Mouse (Mus musculus) forebrain, embryonic 14.5 days (tissue): Measurements from ENCODE around the gene Rgs6. TPM values are rescaled to one million over a fixed set of nuclear protein-coding genes. Genes with fewer than 3 reads are reported as not detected.
A peak's percentile ranks its signal among the peaks of the same experiment; 100 is the strongest.

Experiments used
- ATAC-seq: fragments of 200-750 bp; cut with Nextera tagmentation; 2 replicates; pipeline ENCODE4 v1.8.0; 2017; ENCODE audit warnings: mild to moderate bottlenecking, moderate library complexity
- DNase-seq: peaks from one replicate; pipeline ENCODE4 v3.0.0-alpha.2; 2015; ENCODE audit warnings: low spot score
- H3K27ac ChIP-seq: fragments of 300-500 bp; sonication (generic); 2 replicates; pipeline ENCODE4 v1.5.1; 2014; ENCODE audit warnings: low read depth, mild to moderate bottlenecking, control low read depth, low read length, moderate library complexity
- H3K27me3 ChIP-seq: fragments of 300-500 bp; sonication (generic); replicated peaks from 2 replicates; pipeline ENCODE4 v1.6.1; 2014; ENCODE audit warnings: low read length, control low read depth, mixed read lengths; ENCODE audit not compliant: control insufficient read depth, insufficient read depth
- H3K36me3 ChIP-seq: fragments of 300-500 bp; sonication (generic); 2 replicates; pipeline ENCODE4 v1.6.1; 2014; ENCODE audit warnings: low read length, control low read depth; ENCODE audit not compliant: control insufficient read depth, insufficient read depth
- H3K4me1 ChIP-seq: fragments of 300-500 bp; sonication (generic); 2 replicates; pipeline ENCODE4 v1.6.1; 2014; ENCODE audit warnings: antibody characterized with exemption, low read length, control low read depth; ENCODE audit not compliant: control insufficient read depth, insufficient read depth
- H3K4me2 ChIP-seq: fragments of 300-500 bp; sonication (generic); 2 replicates; pipeline ENCODE4 v1.6.1; 2014; ENCODE audit warnings: mild to moderate bottlenecking, control low read depth, low read length
- H3K4me3 ChIP-seq: fragments of 300-500 bp; sonication (generic); 2 replicates; pipeline ENCODE4 v1.5.1; 2014; ENCODE audit warnings: low read depth, low read length, control low read depth
- H3K9ac ChIP-seq: fragments of 300-500 bp; sonication (generic); 2 replicates; pipeline ENCODE4 v1.6.1; 2014; ENCODE audit warnings: mild to moderate bottlenecking, low read length, control low read depth, moderate library complexity
- H3K9me3 ChIP-seq: fragments of 300-500 bp; sonication (generic); replicated peaks from 2 replicates; pipeline ENCODE4 v1.6.1; 2016; ENCODE audit warnings: low read length, control low read depth, mixed read lengths; ENCODE audit not compliant: control insufficient read depth
- WGBS: fragments of 180-500 bp; shearing (Covaris S2); extraction: QIAGEN DNeasy Blood & Tissue Kit; methylation state at CpG from one replicate; pipeline ENCODE4 v1.1.7; 2014; 5-methylcytosine and 5-hydroxymethylcytosine counted together
- polyA plus RNA-seq: library from polyadenylated mRNA; unstranded; fragments of >200 nt; fragmentation: Nextera tagmentation; extraction: Ambion mirVana; gene quantifications from 2 replicates; pipeline ENCODE4 v1.2.1, GENCODE M21; 2014

Gene Rgs6
- polyA plus RNA-seq, 1 experiment from 2014 or later = 5.0 TPM

DNA sequence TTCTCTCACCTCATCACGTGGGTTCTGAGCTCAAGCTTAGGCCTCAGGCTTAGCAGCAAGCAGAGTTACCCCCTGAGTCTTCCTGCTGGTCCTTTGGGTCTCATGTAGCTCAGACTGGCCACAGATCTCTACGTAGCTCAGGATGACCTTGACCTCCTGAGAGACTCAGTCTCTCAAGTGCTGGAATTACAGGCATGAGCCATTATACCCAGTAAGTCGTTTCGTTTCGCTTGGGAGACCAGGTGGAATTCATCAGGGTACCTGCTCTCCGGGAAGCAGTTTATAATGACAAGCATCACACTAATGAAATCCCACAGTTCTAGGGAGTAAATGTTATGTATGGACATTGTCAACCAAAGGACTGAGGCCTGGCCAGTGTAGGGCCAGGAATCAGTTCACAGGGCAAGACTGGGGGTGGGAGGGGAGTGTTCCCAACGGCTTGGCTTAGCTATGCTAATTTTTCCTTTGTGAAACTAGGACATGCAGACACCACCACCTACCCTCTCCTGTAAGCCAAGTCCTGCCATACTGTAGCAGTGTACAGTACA is 670 bp upstream of the Rgs6 start:
- WGBS = 73% methylated on average over 7 of the region's 7 CpGs
- Histone ChIP-seq H3K4me3 (no peak overlapping the region), H3K27me3 (no peaks in the 10 kb centered on the region), H3K36me3 (no peaks in the 10 kb centered on the region), H3K27ac (no peak overlapping the region), H3K4me2 (no peak overlapping the region), H3K4me1 (no peaks in the 10 kb centered on the region), H3K9ac (no peak overlapping the region), H3K9me3 (no peaks in the 10 kb centered on the region)
- DNase-seq (no peak), ATAC-seq (no peak)

DNA sequence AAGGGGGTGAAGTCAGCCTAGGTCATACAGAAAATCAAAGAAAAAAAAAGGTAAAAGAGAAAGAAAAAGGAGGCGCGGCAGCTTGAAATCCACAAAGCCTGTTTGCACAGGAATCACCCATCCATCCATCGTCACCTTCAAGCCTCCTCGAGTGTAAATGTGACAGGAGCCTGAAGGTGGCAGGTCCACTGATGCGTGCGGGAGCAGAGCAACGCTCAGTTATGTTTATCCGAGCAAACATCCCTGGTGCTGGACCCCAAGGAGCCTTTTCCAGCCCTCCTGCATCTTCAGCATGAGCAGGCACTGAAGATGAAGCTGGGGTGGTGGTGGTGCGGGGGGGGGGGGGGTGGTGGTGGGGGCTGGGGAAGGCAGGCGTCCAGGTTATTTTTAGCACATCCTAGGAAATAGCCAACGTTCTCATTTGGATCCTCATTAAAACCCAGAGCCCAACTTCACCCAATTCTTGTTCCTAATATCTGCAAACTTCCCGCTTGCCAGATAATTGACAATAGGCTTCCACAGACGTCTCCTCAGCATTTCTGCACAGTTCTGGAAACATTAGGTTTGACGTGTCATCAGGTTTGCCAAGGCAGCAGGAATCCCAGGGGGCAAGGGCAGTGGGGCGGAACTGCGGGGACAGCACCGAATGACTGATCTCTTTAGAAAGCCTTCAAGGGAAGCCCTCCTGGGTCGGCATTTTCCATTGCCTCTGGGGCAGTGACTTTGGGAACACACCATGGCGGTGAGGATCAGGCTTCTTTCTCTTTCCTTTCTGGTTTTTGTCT is 946 bp downstream of the Rgs6 start:
- no peaks in the 10 kb centered on the region for H3K36me3 ChIP-seq
- no peak overlapping the region for H3K27ac ChIP-seq
- H3K27me3 ChIP-seq = no peaks in the 10 kb centered on the region
- no peak for DNase-seq
- no peaks in the 10 kb centered on the region for H3K9me3 ChIP-seq
- no peak overlapping the region for H3K9ac ChIP-seq
- H3K4me2 ChIP-seq = no peak overlapping the region
- no peak overlapping the region for H3K4me3 ChIP-seq
- H3K4me1 ChIP-seq = no peaks in the 10 kb centered on the region
- WGBS = 37% methylated on average over 18 of the region's 19 CpGs
- ATAC-seq = no peak

DNA sequence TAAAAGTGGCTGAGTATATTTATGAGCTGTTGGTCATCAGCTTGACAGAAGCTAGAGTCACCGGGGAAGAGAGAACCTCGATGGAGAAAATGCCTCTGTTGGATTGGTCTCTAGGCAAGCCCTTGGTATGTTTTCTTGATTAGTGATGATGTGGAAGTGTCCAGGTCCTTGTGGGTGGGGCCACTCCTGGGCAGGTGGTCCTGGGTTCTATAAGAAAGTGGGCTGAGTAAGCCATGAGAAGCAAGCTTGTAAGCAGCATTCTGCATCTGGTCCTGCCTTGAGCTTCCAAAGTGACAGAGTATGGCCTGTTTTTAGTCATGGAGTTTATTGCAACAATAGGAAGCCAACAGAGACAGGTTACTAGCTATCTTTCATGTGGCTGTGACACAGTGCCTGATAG is 10.9 kb downstream of the Rgs6 start:
- no peak overlapping the region for H3K4me2 ChIP-seq
- H3K9ac ChIP-seq = no peak overlapping the region
- no peaks in the 10 kb centered on the region for H3K27me3 ChIP-seq
- WGBS = 93% methylated on average over 2 of the region's 2 CpGs
- ATAC-seq (no peak), DNase-seq (no peak)
- no peak overlapping the region for H3K4me3 ChIP-seq
- H3K36me3 ChIP-seq = no peaks in the 10 kb centered on the region
- no peaks in the 10 kb centered on the region for H3K9me3 ChIP-seq
- no peak overlapping the region for H3K27ac ChIP-seq
- H3K4me1 ChIP-seq = peaks cover 5% of the 10 kb centered on the region; the same call in 1 of the 2 replicates

DNA sequence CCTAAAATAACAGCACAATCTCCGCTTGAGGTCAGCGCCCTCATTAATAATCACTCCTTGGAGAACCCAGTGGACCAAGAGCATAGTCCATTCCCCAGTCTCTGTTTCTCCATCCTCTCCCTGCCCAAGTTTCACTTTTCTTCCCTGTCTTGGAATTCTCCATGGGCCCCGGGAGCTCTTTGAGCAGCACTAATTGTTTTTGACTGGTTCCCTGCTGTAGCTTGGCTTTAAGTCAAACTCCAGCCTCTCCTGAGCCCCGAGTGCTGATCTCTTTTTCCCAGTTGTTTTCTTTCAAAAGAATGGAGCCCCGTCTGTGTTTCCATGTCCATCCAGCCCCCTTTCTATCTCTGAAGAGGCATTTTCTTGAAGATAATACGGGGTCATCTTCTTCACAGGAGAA is 12.3 kb downstream of the Rgs6 start:
- Histone ChIP-seq H3K9ac (no peak overlapping the region), H3K4me1 (peaks cover 5% of the 10 kb centered on the region; the same call in 1 of the 2 replicates), H3K27me3 (no peaks in the 10 kb centered on the region), H3K4me2 (no peak overlapping the region), H3K27ac (no peak overlapping the region), H3K36me3 (no peaks in the 10 kb centered on the region), H3K9me3 (no peaks in the 10 kb centered on the region), H3K4me3 (no peak overlapping the region)
- DNase-seq = no peak
- ATAC-seq = no peak
- WGBS = 42% methylated on average over 6 of the region's 6 CpGs

DNA sequence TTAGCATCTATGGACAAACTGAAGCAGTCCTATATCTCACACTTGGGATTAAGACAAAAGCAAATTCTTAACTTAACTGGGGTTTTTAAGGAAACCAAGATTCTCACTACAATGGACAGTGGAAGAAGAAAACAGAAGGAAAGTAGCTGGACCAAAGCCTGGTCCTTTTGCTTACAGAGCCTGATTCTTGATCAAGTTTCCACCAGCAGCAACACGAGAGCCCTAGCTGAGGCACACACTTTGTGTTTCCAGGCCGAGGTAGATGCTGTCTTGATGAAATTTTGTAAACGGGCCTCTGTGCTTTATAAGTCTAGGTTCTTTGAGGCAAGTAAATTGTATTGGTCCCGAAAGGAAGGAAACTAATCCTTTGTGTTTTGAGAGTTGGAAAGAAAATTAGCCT is 14.7 kb downstream of the Rgs6 start:
- ATAC-seq (no peak), DNase-seq (no peak)
- Histone ChIP-seq H3K36me3 (no peaks in the 10 kb centered on the region), H3K4me3 (no peak overlapping the region), H3K4me2 (no peak overlapping the region), H3K27ac (no peak overlapping the region), H3K9ac (no peak overlapping the region), H3K27me3 (no peaks in the 10 kb centered on the region), H3K4me1 (peaks cover 5% of the 10 kb centered on the region; the same call in 1 of the 2 replicates), H3K9me3 (no peaks in the 10 kb centered on the region)
- 22% methylated on average over 4 of the region's 4 CpGs for WGBS

DNA sequence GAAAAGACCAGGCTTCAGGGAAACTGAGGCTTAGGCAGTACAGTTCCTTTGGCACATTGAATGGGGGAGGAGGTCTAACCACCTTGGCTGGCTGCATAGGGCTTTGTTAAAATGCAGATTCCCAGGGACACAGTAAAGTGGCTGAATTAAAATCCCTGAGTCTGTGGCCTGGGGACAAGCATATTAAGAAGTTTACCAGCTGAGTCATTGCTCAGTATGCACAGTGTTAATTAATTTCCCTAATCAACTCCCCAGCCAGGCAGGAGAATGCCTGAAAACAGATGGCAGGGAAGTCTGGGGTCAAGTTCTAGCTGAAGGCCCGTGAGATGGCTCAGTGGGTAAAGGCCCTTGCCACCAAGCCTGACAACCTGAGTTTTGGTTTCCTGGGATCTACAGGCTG is 15.2 kb downstream of the Rgs6 start:
- 0% methylated on average over 1 of the region's 1 CpGs for WGBS
- Histone ChIP-seq H3K27ac (no peak overlapping the region), H3K4me1 (peaks cover 5% of the 10 kb centered on the region; the same call in 1 of the 2 replicates), H3K9me3 (no peaks in the 10 kb centered on the region), H3K9ac (no peak overlapping the region), H3K4me2 (no peak overlapping the region), H3K36me3 (no peaks in the 10 kb centered on the region), H3K27me3 (no peaks in the 10 kb centered on the region), H3K4me3 (no peak overlapping the region)
- peak; percentile 55; the same call in 1 of the 2 replicates for ATAC-seq
- peak; percentile 68 for DNase-seq

DNA sequence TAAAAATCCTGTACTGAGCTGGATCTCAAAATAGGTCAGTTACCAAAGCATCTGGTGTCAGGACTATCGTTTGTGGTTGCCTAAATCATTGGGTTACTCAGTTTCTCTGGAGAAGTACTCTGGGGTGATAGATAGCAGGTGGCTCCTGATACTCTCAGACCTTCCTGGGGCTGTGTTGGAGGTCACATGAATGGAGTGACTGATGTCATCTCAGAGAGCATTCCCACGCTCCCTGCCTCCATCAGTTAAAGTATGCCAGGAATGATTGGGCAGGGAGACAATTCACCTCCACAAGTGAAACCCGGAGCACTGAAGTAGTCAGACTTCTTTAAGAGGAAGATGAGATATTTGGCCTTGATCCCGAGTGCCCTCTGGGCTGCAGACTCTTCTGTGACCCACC is 15.9 kb downstream of the Rgs6 start:
- ATAC-seq (no peak), DNase-seq (no peak)
- H3K4me3 ChIP-seq = no peak overlapping the region
- no peak overlapping the region for H3K4me2 ChIP-seq
- no peaks in the 10 kb centered on the region for H3K9me3 ChIP-seq
- H3K36me3 ChIP-seq = no peaks in the 10 kb centered on the region
- H3K4me1 ChIP-seq = peaks cover 5% of the 10 kb centered on the region; the same call in 1 of the 2 replicates
- H3K27ac ChIP-seq = no peak overlapping the region
- no peaks in the 10 kb centered on the region for H3K27me3 ChIP-seq
- 76% methylated on average over 4 of the region's 4 CpGs for WGBS
- H3K9ac ChIP-seq = no peak overlapping the region

DNA sequence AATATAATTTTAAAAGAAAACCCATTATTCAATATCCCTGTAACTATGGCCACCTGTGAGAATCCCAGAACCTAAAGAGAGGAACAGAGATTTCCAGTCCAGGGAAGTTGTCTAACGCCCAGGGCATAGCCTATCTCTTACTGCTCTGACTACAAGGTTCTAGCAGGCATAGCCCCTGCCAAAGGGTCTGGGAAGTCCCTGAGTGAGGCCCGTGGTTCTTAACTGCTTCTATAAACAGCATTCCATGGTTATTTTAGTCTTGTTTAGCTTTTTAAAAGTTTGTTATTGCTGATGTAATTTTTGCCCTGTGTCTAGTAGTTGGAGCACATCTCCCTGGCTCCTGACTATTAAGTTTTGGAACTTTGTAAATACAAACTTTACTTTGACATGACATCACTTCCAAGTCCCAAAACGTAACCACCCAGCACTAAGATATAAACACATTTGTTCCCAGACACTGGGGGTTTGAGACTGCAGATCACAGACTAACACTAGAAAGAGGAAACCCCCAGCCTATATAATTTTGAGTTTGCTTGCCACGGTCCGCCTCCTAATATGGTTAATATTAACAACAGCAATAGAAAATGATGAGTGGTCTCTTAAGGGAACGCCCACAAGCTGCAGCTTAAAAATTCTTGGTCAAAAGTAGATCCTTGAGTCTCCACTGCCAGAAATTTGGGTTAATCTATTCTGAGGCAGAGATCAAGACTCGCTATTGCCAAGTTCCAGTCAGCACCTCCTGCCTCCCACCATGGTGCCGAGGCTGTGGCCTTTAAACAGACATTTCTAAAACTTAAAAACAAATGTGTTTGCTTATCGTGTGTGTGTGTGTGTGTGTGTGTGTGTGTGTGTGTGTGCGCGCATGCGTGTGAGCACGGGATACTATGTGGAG is 24.9 kb downstream of the Rgs6 start:
- peaks cover 6% of the 10 kb centered on the region; the same call in 1 of the 2 replicates for H3K4me1 ChIP-seq
- peaks cover 14% of the 10 kb centered on the region for H3K27me3 ChIP-seq
- no peaks in the 10 kb centered on the region for H3K9me3 ChIP-seq
- DNase-seq (no peak), ATAC-seq (no peak)
- H3K27ac ChIP-seq = no peak overlapping the region
- H3K4me2 ChIP-seq = no peak overlapping the region
- 89% methylated on average over 13 of the region's 13 CpGs for WGBS
- no peaks in the 10 kb centered on the region for H3K36me3 ChIP-seq
- no peak overlapping the region for H3K4me3 ChIP-seq
- H3K9ac ChIP-seq = no peak overlapping the region
